Mouse (Mus musculus) lung, adult 2 months (tissue): Measurements from ENCODE around the gene Gm49325.

Experiments used
- CTCF ChIP-seq: fragments of 200-500 bp; IDR thresholded peaks from 2 replicates; pipeline ENCODE4 v1.5.1; 2011; ENCODE audit warnings: mild to moderate bottlenecking, low read length, control low read depth; ENCODE audit not compliant: insufficient read depth
- POLR2A ChIP-seq: fragments of 200-500 bp; IDR thresholded peaks from 2 replicates; pipeline ENCODE4 v1.6.1; 2011; ENCODE audit warnings: low read depth, mild to moderate bottlenecking, control low read depth, low read length, borderline replicate concordance; ENCODE audit errors: extremely low read depth

DNA sequence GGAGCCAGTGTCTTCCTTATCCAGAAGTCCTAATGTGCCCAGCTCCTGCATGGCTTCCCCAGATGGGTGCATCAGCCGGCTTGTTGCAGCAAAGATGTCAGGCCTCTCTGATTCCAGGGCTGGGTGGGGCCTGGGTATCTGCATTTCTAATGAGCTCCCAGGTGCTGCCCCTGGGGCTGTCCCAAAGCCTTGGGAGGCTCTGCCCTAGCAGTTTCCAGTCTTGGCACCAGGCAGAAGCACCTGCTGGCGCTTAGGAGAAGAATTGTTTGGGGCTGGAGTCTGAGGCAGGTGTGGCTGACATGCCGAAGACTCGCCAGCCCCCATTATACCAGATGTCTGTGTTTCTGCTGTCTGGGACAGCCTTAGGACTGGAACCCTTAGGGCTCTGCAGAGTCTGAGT, 64.7 kb downstream of the Gm49325 start:
- TF ChIP-seq CTCF (no peak), POLR2A (no peak)
